Mouse (Mus musculus): ENCODE results near the gene Igfbpl1. TPM values are rescaled to one million over a fixed set of nuclear protein-coding genes. Genes with fewer than 3 reads are reported as not detected.

The Igfbpl1 gene
- total RNA-seq, 2 experiments from 2014 or later = 0.73 to 2.1 TPM

- no peak for DNase-seq (ENCODE audit: low spot score in 2 of 2)
Observed at GRCm38 (mm10) chr4:45771173-45771572, 55.5 kb downstream of the Igfbpl1 start.

GRCm38 (mm10) chr4:45770638-45771033 is 56.1 kb downstream of the Igfbpl1 start:
- DNase-seq (ENCODE audit: low spot score in 2 of 2) = no peak

GRCm38 (mm10) chr4:45769791-45770637 is 56.7 kb downstream of the Igfbpl1 start:
- DNase-seq (ENCODE audit: low spot score in 2 of 2) = no peak

GRCm38 (mm10) chr4:45769141-45769540 is 57.6 kb downstream of the Igfbpl1 start:
- DNase-seq (ENCODE audit: low spot score in 2 of 2) = no peak

- no peak for DNase-seq (ENCODE audit: low spot score in 2 of 2)
Observed at GRCm38 (mm10) chr4:45767891-45768558, 58.7 kb downstream of the Igfbpl1 start.

- no peak for DNase-seq (ENCODE audit: low spot score in 2 of 2)
Observed at GRCm38 (mm10) chr4:45766774-45767173, 59.9 kb downstream of the Igfbpl1 start.

- DNase-seq (ENCODE audit: low spot score in 2 of 2) = no peak
Observed at GRCm38 (mm10) chr4:45765565-45766201, 61.0 kb downstream of the Igfbpl1 start.

GRCm38 (mm10) chr4:45765121-45765564 is 61.6 kb downstream of the Igfbpl1 start:
- DNase-seq (ENCODE audit: low spot score in 2 of 2) = no peak

GRCm38 (mm10) chr4:45764141-45764494 is 62.6 kb downstream of the Igfbpl1 start:
- no peak for DNase-seq (ENCODE audit: low spot score in 2 of 2)

- no peak for DNase-seq (ENCODE audit: low spot score in 2 of 2)
Observed at GRCm38 (mm10) chr4:45763288-45764140, 63.2 kb downstream of the Igfbpl1 start.

- no peak for DNase-seq (ENCODE audit: low spot score in 2 of 2)
Observed at GRCm38 (mm10) chr4:45762600-45762999, 64.1 kb downstream of the Igfbpl1 start.

Other genes with a start within 250 kb of the Igfbpl1 start
- 10 to 100 TPM; 22.9 to 27.7 TPM for gene Aldh1b1, start 27.9 kb downstream of the Igfbpl1 start, total RNA-seq (2021)
- 1 to 10 TPM in 1 of 2 experiments, under 1 TPM in 1; 0.25 to 4.4 TPM for gene Stra6l, start 21.7 kb upstream of the Igfbpl1 start, total RNA-seq (2021)
- gene Ccdc180, start 63.4 kb upstream of the Igfbpl1 start, total RNA-seq (2021) = under 1 TPM; 0.08 to 0.25 TPM
- 10 to 100 TPM; 20.9 to 22.5 TPM for gene Tdrd7, start 138.4 kb upstream of the Igfbpl1 start, total RNA-seq (2021)
- 10 to 100 TPM; 10.4 to 10.6 TPM for gene Tmod1, start 212.0 kb upstream of the Igfbpl1 start, total RNA-seq (2021)